Mouse (Mus musculus): ENCODE results near the gene Kpna7. TPM values are rescaled to one million over a fixed set of nuclear protein-coding genes. Genes with fewer than 3 reads are reported as not detected.
"Not testable (repeated sequence)": the region's sequence is repeated elsewhere in the genome, so short reads cannot be mapped to it uniquely, and the experiment has no call there.

Kpna7 gene
- total and polyA plus RNA-seq, 3 experiments: 0.35 to 2.2 TPM; not detected in 1

- H3K4me3 ChIP-seq (ENCODE audit: control insufficient read depth in 1 of 2, insufficient read depth in 1 of 2, low read depth in 2 of 2, low read length in 2 of 2); H3K36me3 ChIP-seq (ENCODE audit: control insufficient read depth in 1 of 2, insufficient read depth in 2 of 2, low read length in 2 of 2); H3K9ac ChIP-seq (ENCODE audit: control insufficient read depth, low read depth, low read length, poor library complexity, severe bottlenecking); H3K9me3 ChIP-seq (replicated peaks; ENCODE audit: insufficient read depth, low read length); H3K79me2 ChIP-seq (ENCODE audit: control insufficient read depth, insufficient read depth, low read length, poor library complexity); H3K27ac ChIP-seq (ENCODE audit: control insufficient read depth, low read depth, low read length); H3K27me3 ChIP-seq (ENCODE audit: control insufficient read depth in 1 of 2, insufficient read depth in 2 of 2, low read length in 2 of 2): not testable (repeated sequence)
- peaks cover 3 to 14% of the 10 kb centered on the region in 2 experiments for H3K4me1 ChIP-seq (ENCODE audit: control insufficient read depth in 1 of 2, insufficient read depth in 2 of 2, low read length in 2 of 2)
- TF ChIP-seq SIN3A (IDR thresholded peaks at IDR 0.05; ENCODE audit: low read length) (peak; percentile 79), ELF1 (IDR thresholded peaks at IDR 0.05; ENCODE audit: low read depth, low read length) (0 out of 2 replicates have a peak, but pooled peaks have one; percentile 41), ETS1 (IDR thresholded peaks at IDR 0.05; ENCODE audit: low read depth, low read length) (peak; percentile 58), EP300 (IDR thresholded peaks at IDR 0.05; ENCODE audit: low read depth in 1 of 2, low read length in 2 of 2) (peak; percentile 31 to 64; a peak in 2 of 4 replicates), GATA1 (IDR thresholded peaks at IDR 0.05; ENCODE audit: low read depth, low read length) (peak; percentile 85), MXI1 (IDR thresholded peaks at IDR 0.05; ENCODE audit: low read depth, low read length) (peak; percentile 83), TCF12 (IDR thresholded peaks at IDR 0.05; ENCODE audit: low read depth, low read length) (peak; percentile 25; the same call in 1 of the 2 replicates)
- peak; percentile 78 for DNase-seq (ENCODE audit: low read depth, low spot score)
These were observed 29.6 kb downstream of the Kpna7 start for GRCm38 (mm10) chr5:145054187-145054586.

GRCm38 (mm10) chr5:145042690-145043089 is 41.1 kb downstream of the Kpna7 start, which contains the start of gene 1700018F24Rik:
Gene 1700018F24Rik (plus strand): TSS chr5:145042990.
- not testable (repeated sequence) for H3K9ac ChIP-seq (ENCODE audit: control insufficient read depth, low read depth, low read length, poor library complexity, severe bottlenecking); H3K4me1 ChIP-seq (ENCODE audit: control insufficient read depth in 1 of 2, insufficient read depth in 2 of 2, low read length in 2 of 2); DNase-seq (ENCODE audit: low read depth, low spot score); H3K27ac ChIP-seq (ENCODE audit: control insufficient read depth, low read depth, low read length); H3K79me2 ChIP-seq (ENCODE audit: control insufficient read depth, insufficient read depth, low read length, poor library complexity); H3K4me3 ChIP-seq (ENCODE audit: control insufficient read depth in 1 of 2, insufficient read depth in 1 of 2, low read depth in 2 of 2, low read length in 2 of 2); H3K27me3 ChIP-seq (ENCODE audit: control insufficient read depth in 1 of 2, insufficient read depth in 2 of 2, low read length in 2 of 2); H3K9me3 ChIP-seq (replicated peaks; ENCODE audit: insufficient read depth, low read length); H3K36me3 ChIP-seq (ENCODE audit: control insufficient read depth in 1 of 2, insufficient read depth in 2 of 2, low read length in 2 of 2)

GRCm38 (mm10) chr5:145041628-145042027 is 42.2 kb downstream of the Kpna7 start:
- Histone ChIP-seq H3K27ac (ENCODE audit: control insufficient read depth, low read depth, low read length) (no peak overlapping the region), H3K9ac (ENCODE audit: control insufficient read depth, low read depth, low read length, poor library complexity, severe bottlenecking) (no peak overlapping the region), H3K4me1 (ENCODE audit: control insufficient read depth in 1 of 2, insufficient read depth in 2 of 2, low read length in 2 of 2) (no peaks in the 10 kb centered on the region), H3K27me3 (ENCODE audit: control insufficient read depth in 1 of 2, insufficient read depth in 2 of 2, low read length in 2 of 2) (no peaks in the 10 kb centered on the region), H3K79me2 (ENCODE audit: control insufficient read depth, insufficient read depth, low read length, poor library complexity) (no peaks in the 10 kb centered on the region), H3K36me3 (ENCODE audit: control insufficient read depth in 1 of 2, insufficient read depth in 2 of 2, low read length in 2 of 2) (no peaks in the 10 kb centered on the region), H3K9me3 (replicated peaks; ENCODE audit: insufficient read depth, low read length) (no peaks in the 10 kb centered on the region), H3K4me3 (ENCODE audit: control insufficient read depth in 1 of 2, insufficient read depth in 1 of 2, low read depth in 2 of 2, low read length in 2 of 2) (no peak overlapping the region)
- peak; percentile 78 for DNase-seq (ENCODE audit: low read depth, low spot score)
- TF ChIP-seq NRF1 (IDR thresholded peaks at IDR 0.05; ENCODE audit: insufficient read depth, low read depth, low read length, poor library complexity, severe bottlenecking) (no peak), GATA1 (IDR thresholded peaks at IDR 0.05; ENCODE audit: low read depth, low read length) (no peak), SMC3 (IDR thresholded peaks at IDR 0.05; ENCODE audit: low read depth, low read length) (peak; percentile 86), EP300 (IDR thresholded peaks at IDR 0.05; ENCODE audit: low read depth in 1 of 2, low read length in 2 of 2) (no peak), MAX (IDR thresholded peaks at IDR 0.05; ENCODE audit: low read length) (no peak), POLR2AphosphoS5 (IDR thresholded peaks at IDR 0.05; ENCODE audit: borderline replicate concordance, low read depth, low read length) (no peak), TCF12 (IDR thresholded peaks at IDR 0.05; ENCODE audit: low read depth, low read length) (no peak), MXI1 (IDR thresholded peaks at IDR 0.05; ENCODE audit: low read depth, low read length) (no peak), MEF2A (IDR thresholded peaks at IDR 0.05; ENCODE audit: extremely low read depth, insufficient replicate concordance, low read depth, low read length, poor library complexity, severe bottlenecking) (no peak), POLR2A (IDR thresholded peaks at IDR 0.05; ENCODE audit: control insufficient read depth in 1 of 2, insufficient read depth in 1 of 2, low read depth in 1 of 2, low read length in 2 of 2, poor library complexity in 1 of 2) (no peak), USF2 (IDR thresholded peaks at IDR 0.05; ENCODE audit: borderline replicate concordance in 1 of 2, insufficient read depth in 1 of 2, low read depth in 1 of 2, low read length in 2 of 2) (no peak), ZNF384 (IDR thresholded peaks at IDR 0.05; ENCODE audit: low read depth, low read length) (no peak), ETS1 (IDR thresholded peaks at IDR 0.05; ENCODE audit: low read depth, low read length) (no peak), CHD2 (IDR thresholded peaks at IDR 0.05; ENCODE audit: low read length) (no peak), USF1 (IDR thresholded peaks at IDR 0.05; ENCODE audit: low read depth, low read length) (no peak), RAD21 (IDR thresholded peaks at IDR 0.05; ENCODE audit: low read depth, low read length) (peak; percentile 72), GABPA (IDR thresholded peaks at IDR 0.05; ENCODE audit: low read depth, low read length) (no peak), MYC (IDR thresholded peaks at IDR 0.05; ENCODE audit: low read depth, low read length) (peak; percentile 64; the same call in 1 of the 2 replicates), ELF1 (IDR thresholded peaks at IDR 0.05; ENCODE audit: low read depth, low read length) (no peak), KAT2A (conservative IDR thresholded peaks at IDR 0.05; ENCODE audit: low read depth, low read length) (no peak), POLR2AphosphoS2 (IDR thresholded peaks at IDR 0.05; ENCODE audit: low read length) (no peak), CHD1 (IDR thresholded peaks at IDR 0.05; ENCODE audit: low read depth, low read length) (no peak), ZKSCAN1 (IDR thresholded peaks at IDR 0.05; ENCODE audit: low read depth, low read length) (no peak), E2F4 (IDR thresholded peaks at IDR 0.05; ENCODE audit: borderline replicate concordance, low read depth, low read length) (no peak)

Measured in MEL (cell line).